Mouse (Mus musculus) forebrain, embryonic 12.5 days (tissue): Measurements from ENCODE around the gene Bahd1. TPM values are rescaled to one million over a fixed set of nuclear protein-coding genes. Genes with fewer than 3 reads are reported as not detected.

ENCODE experiments used
- ATAC-seq: fragments of 200-750 bp; cut with Nextera tagmentation; 2 replicates; pipeline ENCODE4 v1.8.0; 2017; ENCODE audit warnings: moderate TSS enrichment; ENCODE audit not compliant: low FRiP score
- H3K27ac ChIP-seq: fragments of 300-500 bp; sonication (generic); 2 replicates; pipeline ENCODE4 v1.5.1; 2016; ENCODE audit warnings: mild to moderate bottlenecking
- H3K27me3 ChIP-seq: fragments of 300-500 bp; sonication (generic); 2 replicates; pipeline ENCODE4 v1.6.1; 2016; ENCODE audit warnings: mild to moderate bottlenecking
- H3K36me3 ChIP-seq: fragments of 300-500 bp; sonication (generic); replicated peaks from 2 replicates; pipeline ENCODE4 v1.6.1; 2016; ENCODE audit warnings: mild to moderate bottlenecking
- H3K4me1 ChIP-seq: fragments of 300-500 bp; sonication (generic); 2 replicates; pipeline ENCODE4 v1.6.1; 2016
- H3K4me2 ChIP-seq: fragments of 300-500 bp; sonication (generic); 2 replicates; pipeline ENCODE4 v1.6.1; 2016; ENCODE audit warnings: mild to moderate bottlenecking, moderate library complexity
- H3K4me3 ChIP-seq: fragments of 300-500 bp; sonication (generic); replicated peaks from 2 replicates; pipeline ENCODE4 v1.5.1; 2016; ENCODE audit warnings: mild to moderate bottlenecking
- H3K9ac ChIP-seq: fragments of 300-500 bp; sonication (generic); 2 replicates; pipeline ENCODE4 v1.6.1; 2016; ENCODE audit warnings: mild to moderate bottlenecking
- H3K9me3 ChIP-seq: fragments of 300-500 bp; sonication (generic); 2 replicates; pipeline ENCODE4 v1.6.1; 2016
- WGBS: fragments of 180-500 bp; shearing (Covaris S2); methylation state at CpG from one replicate; pipeline ENCODE4 v1.1.7; 2016; 5-methylcytosine and 5-hydroxymethylcytosine counted together
- polyA plus RNA-seq: library from polyadenylated mRNA; unstranded; fragments of >200 nt; fragmentation: Nextera tagmentation; extraction: Ambion mirVana; gene quantifications from 2 replicates; pipeline ENCODE4 v1.2.1, GENCODE M21; 2016

Bahd1 gene
- polyA plus RNA-seq, 1 experiment from 2014 or later, result 5.5 TPM

DNA sequence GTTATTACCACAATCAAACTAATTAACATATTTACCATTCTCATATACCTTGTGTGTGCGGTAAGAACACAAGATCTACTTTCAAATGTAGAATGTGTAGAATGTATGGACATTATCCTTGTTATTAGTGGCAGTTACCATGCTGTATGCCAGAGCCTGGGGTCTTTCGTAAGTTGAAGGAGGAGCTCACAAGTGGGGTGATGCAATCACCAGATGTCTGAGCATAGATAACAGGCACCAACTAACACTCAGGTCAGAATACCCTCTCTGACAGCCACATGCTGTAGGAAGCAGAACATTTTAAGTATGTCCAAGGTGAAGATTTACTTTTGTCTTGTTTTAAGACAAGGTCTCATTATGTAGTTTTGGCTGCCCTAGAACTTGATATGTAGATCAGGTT, 60.2 kb downstream of the Bahd1 start:
- ATAC-seq, result no peak
- Histone ChIP-seq H3K9ac (no peak overlapping the region), H3K27me3 (no peaks in the 10 kb centered on the region), H3K4me2 (no peak overlapping the region), H3K9me3 (no peaks in the 10 kb centered on the region), H3K36me3 (no peaks in the 10 kb centered on the region), H3K4me1 (no peaks in the 10 kb centered on the region), H3K27ac (no peak overlapping the region), H3K4me3 (no peak overlapping the region)
- WGBS, result 88% methylated on average over 2 of the region's 2 CpGs

- 60% methylated on average over 2 of the region's 2 CpGs for WGBS
- Histone ChIP-seq H3K9me3 (no peaks in the 10 kb centered on the region), H3K4me2 (no peak overlapping the region), H3K27me3 (no peaks in the 10 kb centered on the region), H3K9ac (no peak overlapping the region), H3K27ac (no peak overlapping the region), H3K4me3 (no peak overlapping the region), H3K36me3 (no peaks in the 10 kb centered on the region), H3K4me1 (no peaks in the 10 kb centered on the region)
- ATAC-seq, result no peak
These were observed 61.4 kb downstream of the Bahd1 start for GRCm38 (mm10) chr2:118961546-118961945.

- Histone ChIP-seq H3K4me1 (no peaks in the 10 kb centered on the region), H3K27ac (no peak overlapping the region), H3K9ac (no peak overlapping the region), H3K4me2 (no peak overlapping the region), H3K36me3 (no peaks in the 10 kb centered on the region), H3K4me3 (no peak overlapping the region), H3K27me3 (no peaks in the 10 kb centered on the region), H3K9me3 (no peaks in the 10 kb centered on the region)
- WGBS, result 61% methylated on average over 9 of the region's 9 CpGs
- ATAC-seq, result no peak
These were observed 63.0 kb downstream of the Bahd1 start for GRCm38 (mm10) chr2:118963007-118963675.

- Histone ChIP-seq H3K27ac (no peak overlapping the region), H3K9ac (no peak overlapping the region), H3K36me3 (no peaks in the 10 kb centered on the region), H3K9me3 (no peaks in the 10 kb centered on the region), H3K4me1 (no peaks in the 10 kb centered on the region), H3K4me2 (no peak overlapping the region), H3K27me3 (no peaks in the 10 kb centered on the region), H3K4me3 (no peak overlapping the region)
- ATAC-seq, result no peak
- WGBS, result 72% methylated on average over 7 of the region's 7 CpGs
These were observed 63.5 kb downstream of the Bahd1 start for GRCm38 (mm10) chr2:118963676-118964012.

DNA sequence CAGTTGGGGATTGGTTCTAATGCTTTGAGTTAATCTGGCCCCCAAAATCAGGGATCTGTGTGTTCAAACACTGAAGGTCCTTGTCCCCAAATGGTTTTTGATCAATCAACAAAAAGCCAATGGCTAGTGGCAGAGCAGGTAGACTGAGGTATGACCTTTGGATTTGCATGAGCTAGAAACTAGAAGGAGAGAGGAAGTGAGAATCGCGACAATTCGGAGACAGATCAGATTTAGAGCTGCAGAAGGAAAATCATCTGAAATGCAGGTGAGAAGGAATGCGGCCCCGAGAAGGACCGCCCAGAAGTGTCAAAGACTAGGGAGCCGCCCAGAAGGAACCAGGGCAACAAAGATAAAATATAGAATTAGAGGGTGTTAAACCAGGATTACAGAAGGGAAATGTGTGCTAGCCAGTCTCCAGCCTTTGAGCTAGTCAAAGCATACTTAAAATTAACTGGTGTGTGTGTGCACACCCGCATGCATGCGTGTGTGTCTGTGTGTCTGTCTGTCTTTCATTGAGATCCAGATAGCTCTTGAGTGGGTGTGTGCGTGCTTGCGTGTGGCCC, 69.5 kb downstream of the Bahd1 start:
- H3K27me3 ChIP-seq, result peaks cover 26% of the 10 kb centered on the region
- H3K9ac ChIP-seq, result no peak overlapping the region
- 0 out of 2 replicates have a peak, but pooled peaks cover 2% of the 10 kb centered on the region for H3K4me1 ChIP-seq
- H3K36me3 ChIP-seq, result no peaks in the 10 kb centered on the region
- ATAC-seq, result no peak
- H3K4me3 ChIP-seq, result no peak overlapping the region
- no peak overlapping the region for H3K27ac ChIP-seq
- no peak overlapping the region for H3K4me2 ChIP-seq
- no peaks in the 10 kb centered on the region for H3K9me3 ChIP-seq
- WGBS, result 86% methylated on average over 11 of the region's 11 CpGs

- peaks cover 49% of the 10 kb centered on the region for H3K27me3 ChIP-seq
- H3K36me3 ChIP-seq, result no peaks in the 10 kb centered on the region
- no peak overlapping the region for H3K4me2 ChIP-seq
- 77% methylated on average over 5 of the region's 5 CpGs for WGBS
- no peak overlapping the region for H3K9ac ChIP-seq
- ATAC-seq, result no peak
- no peak overlapping the region for H3K27ac ChIP-seq
- no peaks in the 10 kb centered on the region for H3K9me3 ChIP-seq
- H3K4me1 ChIP-seq, result peaks cover 19% of the 10 kb centered on the region; the same call in 1 of the 2 replicates
- H3K4me3 ChIP-seq, result no peak overlapping the region
These were observed 71.9 kb downstream of the Bahd1 start for GRCm38 (mm10) chr2:118972048-118972447.

DNA sequence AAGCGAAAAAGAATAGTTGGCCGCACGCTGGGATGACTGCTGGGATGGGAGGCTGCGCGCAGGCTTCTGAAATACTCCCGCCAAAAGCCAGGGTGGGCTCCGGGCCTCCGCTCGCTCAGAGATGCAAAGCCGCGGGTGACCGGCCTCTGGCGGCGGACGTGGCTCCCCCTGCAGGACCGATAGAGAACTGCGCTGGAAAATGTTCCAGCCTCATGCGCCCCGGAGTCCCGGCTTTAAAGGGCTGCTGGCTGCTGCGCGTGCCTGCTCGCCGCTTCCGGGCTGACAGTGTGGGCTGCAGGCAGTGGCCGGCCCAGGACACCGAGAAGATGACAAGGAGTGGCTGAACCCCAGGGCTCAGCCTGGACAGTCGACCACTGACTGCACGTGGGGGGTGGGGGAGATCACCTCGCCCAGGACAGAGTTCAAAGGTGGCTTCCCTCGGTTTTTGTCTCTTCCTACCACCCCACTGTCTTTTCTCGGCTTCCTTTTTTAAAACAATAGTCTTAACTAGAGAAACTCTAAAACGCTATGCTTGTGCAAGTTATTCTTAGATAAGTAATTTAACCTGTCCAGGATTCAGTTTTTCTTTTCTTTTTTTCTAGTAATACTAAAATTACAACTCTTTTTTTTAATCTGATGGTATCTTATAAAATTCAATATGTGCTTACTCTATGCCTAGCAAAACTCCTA, 72.7 kb downstream of the Bahd1 start:
- 1% methylated on average over 33 of the region's 33 CpGs for WGBS
- Histone ChIP-seq H3K4me3 (peak overlapping the region; percentile 34), H3K4me2 (peak overlapping the region; percentile 60), H3K36me3 (no peaks in the 10 kb centered on the region), H3K9ac (no peak overlapping the region), H3K4me1 (peaks cover 19% of the 10 kb centered on the region; the same call in 1 of the 2 replicates), H3K27me3 (peaks cover 57% of the 10 kb centered on the region), H3K27ac (no peak overlapping the region), H3K9me3 (no peaks in the 10 kb centered on the region)
- peak; percentile 82 for ATAC-seq

Other genes starting within 250 kb of the Bahd1 start
- 4.4 and 6.5 TPM in 2 replicates for gene Pak6, start 237.1 kb upstream of the Bahd1 start, polyA plus RNA-seq
- gene Ankrd63, start 196.4 kb upstream of the Bahd1 start, polyA plus RNA-seq, result 0.04 and 0.08 TPM in 2 replicates
- gene Plcb2, start 171.9 kb upstream of the Bahd1 start, polyA plus RNA-seq, result 0.19 and 0.36 TPM in 2 replicates
- gene Inafm2, start 154.6 kb upstream of the Bahd1 start, polyA plus RNA-seq, result 22.3 and 24.4 TPM in 2 replicates
- gene Ccdc9b, start 137.7 kb upstream of the Bahd1 start, polyA plus RNA-seq, result 2.8 TPM in 2 replicates
- not detected in 2 replicates for gene Phgr1, start 127.6 kb upstream of the Bahd1 start, polyA plus RNA-seq
- gene Disp2, start 120.7 kb upstream of the Bahd1 start, polyA plus RNA-seq, result 11.5 and 14.1 TPM in 2 replicates
- gene Knstrn, start 86.4 kb upstream of the Bahd1 start, polyA plus RNA-seq, result 164 and 167 TPM in 2 replicates
- 50.8 and 56.3 TPM in 2 replicates for gene Ivd, start 38.4 kb upstream of the Bahd1 start, polyA plus RNA-seq
- 12.9 and 14.7 TPM in 2 replicates for gene Chst14, start 26.1 kb downstream of the Bahd1 start, polyA plus RNA-seq
- 25.3 and 26.4 TPM in 2 replicates for gene Ccdc32, start 129.0 kb downstream of the Bahd1 start, polyA plus RNA-seq
- gene Rpusd2, start 134.4 kb downstream of the Bahd1 start, polyA plus RNA-seq, result 7.0 and 7.7 TPM in 2 replicates
- 71.0 and 84.4 TPM in 2 replicates for gene Knl1, start 146.7 kb downstream of the Bahd1 start, polyA plus RNA-seq
- gene Rad51, start 212.4 kb downstream of the Bahd1 start, polyA plus RNA-seq, result 66.5 and 67.6 TPM in 2 replicates